Mouse (Mus musculus) left cerebral cortex, adult 2 months (tissue): ENCODE data around the gene Acp7. TPM values are rescaled to one million over a fixed set of nuclear protein-coding genes. Genes with fewer than 3 reads are reported as not detected.

Source experiments
- DNase-seq, 2 experiments: peaks; one replicate each; pipeline ENCODE4 v3.0.0; 2021 to 2022; ENCODE audit warnings: low spot score in 2 of 2, mixed read lengths in 1 of 2; ENCODE audit errors: extremely low spot score in 1 of 2
- H3K27ac ChIP-seq: fragments of 200-600 bp; 2 replicates; pipeline ENCODE4 v1.8.1; 2022
- H3K4me3 ChIP-seq: fragments of 200-600 bp; 2 replicates; pipeline ENCODE4 v1.8.1; 2022
- CTCF ChIP-seq: fragments of 200-600 bp; IDR thresholded peaks from 2 replicates; pipeline ENCODE4 v1.8.1; 2022; ENCODE audit warnings: antibody characterized with exemption, mild to moderate bottlenecking, moderate library complexity
- intact Hi-C: fragments of 180-260 bp; cut with DNase I; formaldehyde crosslinking; loops from one replicate; pipeline ENCODE4 v1.15.1; 2025
- total RNA-seq, 2 experiments: library from RNA; stranded (reverse); gene quantifications; 2 replicates each; pipeline ENCODE4 v1.2.3; 2021

The Acp7 gene
- total RNA-seq, 2 experiments from 2014 or later: 1.4 to 2.5 TPM

- DNase-seq: no peak
- H3K4me3 ChIP-seq: no peak overlapping the region
- TF ChIP-seq CTCF: no peak
- intact Hi-C loops: no loop called here
- peak overlapping the region; percentile 60 for H3K27ac ChIP-seq
Measured at GRCm38 (mm10) chr7:28584468-28584867, 46.7 kb downstream of the Acp7 start.

GRCm38 (mm10) chr7:28583570-28584344 is 47.4 kb downstream of the Acp7 start:
- Histone ChIP-seq H3K4me3 (no peak overlapping the region), H3K27ac (peak overlapping the region; percentile 60; the same call in 1 of the 2 replicates)
- TF ChIP-seq CTCF: no peak
- DNase-seq: no peak
- intact Hi-C loops: no loop called here

- Histone ChIP-seq H3K4me3 (no peak overlapping the region), H3K27ac (0 out of 2 replicates have a peak overlapping the region, but pooled peaks have one; percentile 33)
- intact Hi-C loops: no loop called here
- DNase-seq: no peak
- no peak for TF ChIP-seq CTCF
Measured at GRCm38 (mm10) chr7:28582841-28583240, 48.3 kb downstream of the Acp7 start.

GRCm38 (mm10) chr7:28581721-28582120 is 49.4 kb downstream of the Acp7 start:
- DNase-seq: no peak
- intact Hi-C loops: no loop called here
- Histone ChIP-seq H3K4me3 (no peak overlapping the region), H3K27ac (no peak overlapping the region)
- TF ChIP-seq CTCF: no peak

GRCm38 (mm10) chr7:28579826-28580225 is 51.3 kb downstream of the Acp7 start:
- no peak overlapping the region for H3K27ac ChIP-seq
- H3K4me3 ChIP-seq: no peak overlapping the region
- TF ChIP-seq CTCF: no peak
- intact Hi-C loops: no loop called here
- no peak for DNase-seq

- Histone ChIP-seq H3K27ac (no peak overlapping the region), H3K4me3 (no peak overlapping the region)
- no peak for DNase-seq
- intact Hi-C loops: no loop called here
- no peak for TF ChIP-seq CTCF
Measured at GRCm38 (mm10) chr7:28578543-28579053, 52.5 kb downstream of the Acp7 start.

- DNase-seq: no peak
- H3K27ac ChIP-seq: no peak overlapping the region
- TF ChIP-seq CTCF: no peak
- no peak overlapping the region for H3K4me3 ChIP-seq
- intact Hi-C loops: no loop called here
Measured at GRCm38 (mm10) chr7:28577826-28578542, 53.1 kb downstream of the Acp7 start.

- DNase-seq: no peak
- H3K4me3 ChIP-seq: no peak overlapping the region
- no peak for TF ChIP-seq CTCF
- intact Hi-C loops: no loop called here
- H3K27ac ChIP-seq: no peak overlapping the region
Measured at GRCm38 (mm10) chr7:28576271-28576914, 54.7 kb downstream of the Acp7 start.

GRCm38 (mm10) chr7:28575597-28575996 is 55.5 kb downstream of the Acp7 start:
- no peak for DNase-seq
- no peak for TF ChIP-seq CTCF
- intact Hi-C loops: no loop called here
- H3K4me3 ChIP-seq: no peak overlapping the region
- H3K27ac ChIP-seq: no peak overlapping the region

GRCm38 (mm10) chr7:28573236-28573635 is 57.9 kb downstream of the Acp7 start:
- DNase-seq: no peak
- no peak overlapping the region for H3K4me3 ChIP-seq
- TF ChIP-seq CTCF: no peak
- intact Hi-C loops: no loop called here
- no peak overlapping the region for H3K27ac ChIP-seq

GRCm38 (mm10) chr7:28572689-28573088 is 58.4 kb downstream of the Acp7 start:
- no peak overlapping the region for H3K27ac ChIP-seq
- no peak overlapping the region for H3K4me3 ChIP-seq
- TF ChIP-seq CTCF: no peak
- no peak for DNase-seq
- intact Hi-C loops: no loop called here
